Mouse (Mus musculus) forelimb bud, embryonic 11.5 days (tissue): ENCODE measurements at regions not wholly inside any gene's neighbourhood (a gene's known extent, or its start where the extent isn't known, plus 50 kb on each side); places are given as distances from the start of the nearest gene placed in this dataset.
A peak's percentile ranks its signal among the peaks of the same experiment; 100 is the strongest.

Experiments used
- DNase-seq: peaks from one replicate; pipeline ENCODE4 v3.0.0-alpha.2; 2012; ENCODE audit warnings: low read depth, low spot score

DNA sequence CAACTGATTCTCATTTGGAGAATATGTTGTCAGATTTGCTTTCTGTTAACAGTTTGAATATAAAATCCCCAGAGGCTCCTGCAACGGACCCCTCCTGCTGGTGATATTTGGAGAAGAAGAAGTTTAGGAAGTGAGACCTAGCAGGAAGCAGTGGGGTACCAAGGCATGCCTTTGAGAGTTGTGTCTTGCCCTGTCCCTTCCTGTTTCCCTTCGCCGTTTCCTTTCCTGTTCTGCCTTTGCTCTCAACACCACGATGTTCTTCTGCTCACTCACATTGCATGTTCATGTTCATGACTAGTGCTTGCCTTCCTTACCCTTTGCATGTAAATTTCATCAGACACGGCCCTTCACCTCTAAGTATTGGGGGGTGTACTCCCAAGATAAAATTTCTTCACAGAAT is 254.0 kb downstream of the Tle4 start:
- DNase-seq, result no peak

DNA sequence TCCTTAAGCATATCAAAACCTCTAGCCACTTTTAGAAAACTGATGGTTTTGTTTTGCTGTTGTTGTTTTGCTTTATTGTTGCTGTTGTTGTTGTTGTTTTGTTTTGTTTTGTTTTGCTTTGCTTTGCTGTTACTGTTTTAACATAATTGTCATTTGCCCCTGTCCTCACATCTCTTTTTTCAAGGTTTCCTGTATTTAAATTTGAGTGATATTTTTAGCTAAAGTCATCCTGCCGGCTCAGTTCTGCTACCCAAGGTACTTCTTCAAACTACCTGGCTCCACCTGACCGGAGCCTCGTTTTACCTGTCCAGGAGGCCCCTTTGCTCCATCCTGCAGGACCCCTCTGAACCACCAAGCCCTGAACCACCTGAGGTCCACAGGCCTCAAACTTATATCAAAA is 253.4 kb downstream of the Tle4 start:
- DNase-seq, result no peak

DNA sequence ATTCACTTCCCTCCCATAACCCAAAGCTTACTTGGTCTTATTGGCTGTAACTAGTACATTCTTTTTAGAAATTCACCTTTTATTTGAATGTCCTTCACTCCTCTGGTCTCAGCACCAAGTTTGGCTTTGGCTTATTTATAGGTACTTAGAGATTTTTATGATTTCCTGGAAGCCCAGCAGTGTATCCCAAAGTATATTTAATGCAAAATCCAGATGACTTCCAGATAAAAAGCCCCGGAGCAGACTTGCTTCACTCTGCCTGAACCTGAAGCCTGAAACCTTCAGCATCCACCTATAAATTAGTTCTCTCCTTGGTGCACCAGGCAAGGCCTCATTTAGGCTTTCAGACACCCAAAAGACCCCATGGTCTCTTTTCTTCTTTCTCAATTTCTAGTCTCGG is 250.8 kb downstream of the Tle4 start:
- peak; percentile 35 for DNase-seq

DNA sequence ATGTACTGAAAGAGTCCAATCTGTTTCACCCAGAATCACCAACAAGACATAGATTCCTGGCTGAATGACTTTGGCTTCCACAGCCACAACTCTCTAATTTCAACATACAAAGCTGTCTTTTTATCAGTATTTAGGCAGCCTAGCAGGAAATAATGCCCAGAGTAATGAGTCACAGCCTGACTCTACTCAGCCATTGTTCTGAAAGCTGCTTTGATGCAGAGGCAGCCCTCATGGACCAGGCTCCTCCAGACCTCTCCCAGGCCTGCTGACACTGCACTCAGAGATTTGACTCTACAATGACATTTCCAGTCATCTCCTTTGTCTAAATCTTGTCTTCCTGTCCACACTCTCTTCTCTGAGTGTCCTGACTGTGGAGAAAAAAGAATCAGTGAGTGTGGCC is 250.4 kb downstream of the Tle4 start:
- no peak for DNase-seq

DNA sequence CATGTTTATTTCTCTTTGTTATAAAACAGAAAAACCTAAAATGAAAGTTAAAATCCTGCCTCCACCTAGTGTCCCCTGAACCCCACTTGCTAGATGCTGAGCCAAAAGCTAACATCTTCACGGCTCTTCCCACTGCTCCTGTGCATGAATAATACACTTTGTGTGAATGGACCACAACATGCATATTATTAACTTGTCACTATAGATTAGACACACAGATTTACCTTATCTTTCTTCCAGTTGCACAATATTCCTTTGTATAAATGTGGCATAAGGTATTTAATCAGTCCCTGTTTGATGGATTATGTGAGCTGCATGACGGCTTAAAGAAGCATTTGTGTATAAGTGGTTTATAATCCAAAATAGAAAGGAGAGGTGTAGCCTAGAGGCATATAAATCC is 248.1 kb downstream of the Tle4 start:
- no peak for DNase-seq

DNA sequence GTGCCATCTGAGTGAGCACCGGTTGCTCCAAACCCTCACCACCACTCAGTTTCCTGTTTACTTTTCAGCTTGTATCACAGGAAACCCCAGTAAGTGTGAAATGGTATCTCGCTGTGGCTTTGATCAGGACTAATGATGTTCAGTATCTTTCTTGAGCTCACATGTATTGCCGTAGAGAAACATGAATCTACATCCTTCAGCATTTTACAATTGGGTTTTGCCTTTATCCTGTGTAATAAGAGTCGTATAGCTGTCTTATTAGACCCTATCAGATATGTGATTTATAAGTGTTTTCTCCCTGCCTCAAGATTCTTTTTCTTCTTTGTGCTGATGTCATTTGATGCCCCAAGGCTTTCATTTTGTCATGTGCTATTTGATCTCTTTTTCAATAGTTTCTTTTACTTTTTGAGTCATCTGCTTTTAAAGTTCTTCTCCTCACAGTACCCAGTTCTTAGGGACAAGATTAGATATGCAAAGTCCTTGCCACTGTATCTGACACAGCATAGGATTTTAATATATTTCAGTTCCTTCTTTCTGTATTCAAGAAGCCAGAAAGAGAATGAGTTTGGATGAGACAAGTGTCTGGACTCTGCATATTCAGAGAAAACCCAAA is 246.0 kb downstream of the Tle4 start:
- no peak for DNase-seq

DNA sequence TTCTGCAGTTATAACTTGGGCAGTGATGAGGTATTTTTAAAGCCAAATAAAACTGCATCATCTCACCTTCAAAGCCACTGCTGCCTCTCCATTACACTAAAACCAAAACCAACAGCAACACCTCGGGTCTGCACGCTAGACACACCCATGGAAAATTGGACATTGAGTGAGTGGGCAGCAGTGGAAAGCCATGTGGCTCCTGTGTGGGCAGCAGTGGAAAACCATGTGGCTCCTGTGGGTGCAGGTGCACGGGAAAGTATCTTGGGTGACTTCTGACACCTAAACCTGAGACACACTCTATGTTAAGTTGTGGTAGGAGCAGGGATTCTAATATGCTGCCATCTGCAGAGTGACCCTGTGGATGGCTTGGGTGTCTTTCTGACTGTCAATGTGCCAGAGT is 245.3 kb downstream of the Tle4 start:
- no peak for DNase-seq

DNA sequence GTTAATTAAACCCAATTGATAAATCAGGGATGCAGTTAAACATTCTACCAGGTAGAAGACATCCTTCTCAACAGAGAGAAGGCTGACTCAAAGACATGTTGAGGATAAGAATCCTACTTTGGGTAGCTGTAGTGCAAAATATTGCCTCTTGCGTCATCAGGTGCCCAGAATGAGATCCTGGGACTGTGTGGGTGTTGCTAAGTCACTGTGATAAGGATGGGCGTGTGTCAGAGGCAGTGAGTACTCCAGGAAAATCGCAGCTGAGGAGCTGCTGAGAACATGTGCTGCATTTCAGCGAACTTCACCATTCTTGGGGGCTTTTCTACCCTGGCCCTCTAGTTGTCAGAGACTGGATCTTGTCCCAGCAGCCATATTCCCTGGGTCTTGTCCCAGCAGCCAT is 244.7 kb downstream of the Tle4 start:
- DNase-seq, result no peak

DNA sequence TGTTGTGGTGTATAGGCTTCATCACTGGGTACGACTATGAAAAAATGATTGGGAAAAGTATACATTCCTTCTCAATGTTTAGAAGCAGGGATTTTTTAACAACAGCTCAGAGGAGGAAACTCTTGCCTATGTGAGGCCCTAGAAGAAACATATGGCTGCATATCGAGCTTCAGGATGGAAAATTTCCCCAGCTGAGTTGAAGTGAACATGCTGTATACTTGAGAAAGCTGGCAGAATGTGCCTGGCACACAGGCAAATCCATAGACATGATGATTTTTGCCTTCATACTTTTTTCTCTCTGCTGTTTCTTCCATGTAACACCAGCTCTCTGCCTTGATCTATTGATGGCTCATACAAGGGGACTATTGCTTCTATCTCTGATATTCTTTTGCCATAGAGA is 242.7 kb downstream of the Tle4 start:
- no peak for DNase-seq

DNA sequence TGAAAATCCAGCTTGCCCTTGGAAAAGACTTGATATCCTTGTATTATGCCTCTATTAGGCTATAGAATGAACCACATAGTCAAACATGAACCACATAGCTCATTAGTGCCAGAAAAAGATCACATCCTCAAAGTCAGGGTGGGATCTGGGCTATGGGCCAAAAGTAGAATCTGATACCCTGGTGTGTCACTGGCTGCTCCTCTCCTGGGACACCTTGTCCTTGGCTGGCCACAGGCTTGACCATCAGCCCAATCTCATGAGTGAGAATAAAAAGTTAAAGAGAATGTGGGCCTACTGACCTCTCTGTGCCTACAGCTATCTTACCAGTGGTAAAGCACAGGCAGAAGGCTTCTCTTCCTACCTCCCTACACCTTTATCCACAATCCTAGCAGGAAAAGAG is 241.9 kb downstream of the Tle4 start:
- no peak for DNase-seq

DNA sequence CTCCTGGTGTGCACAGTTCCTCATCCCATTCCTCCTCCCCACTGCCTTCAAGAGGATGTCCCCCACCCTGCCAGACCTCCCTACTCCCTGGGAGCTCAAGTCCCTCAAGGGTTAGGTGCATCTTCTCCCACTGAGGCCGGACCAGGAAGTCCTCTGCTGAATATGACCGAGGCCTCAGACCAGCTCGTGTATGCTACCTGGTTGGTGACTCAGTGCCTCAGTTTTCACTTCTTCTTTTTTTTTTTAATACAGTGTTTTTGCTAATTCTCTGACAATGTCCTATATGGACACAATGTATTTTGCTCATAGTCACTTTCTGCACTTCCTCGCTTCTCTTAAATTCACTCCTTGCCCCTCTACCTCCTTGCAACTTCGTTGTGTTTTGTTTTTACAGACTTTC is 237.2 kb downstream of the Tle4 start:
- no peak for DNase-seq

DNA sequence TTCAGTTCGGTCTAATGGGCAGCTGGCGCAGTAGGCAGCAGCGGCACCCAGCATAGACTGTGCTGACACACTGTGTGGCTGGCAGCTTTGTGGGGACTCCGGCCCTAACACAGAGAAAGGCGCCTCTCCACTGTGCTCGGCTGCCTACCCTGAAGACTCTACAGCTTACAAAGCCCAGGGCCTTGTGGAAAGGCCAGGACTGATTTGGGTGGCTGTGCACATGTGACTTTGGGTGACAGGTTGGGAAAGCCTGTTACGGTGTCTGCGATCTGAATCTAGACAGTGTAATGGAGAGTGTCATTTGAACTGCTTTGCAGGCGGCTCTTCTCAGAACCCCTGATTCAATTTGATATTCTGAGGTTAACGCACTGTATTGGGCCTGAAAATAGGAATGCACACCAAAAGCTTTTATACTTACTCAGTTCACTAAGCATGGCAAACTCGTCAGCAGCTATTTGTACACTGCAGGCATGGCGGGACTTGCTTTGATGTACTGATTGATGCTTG is 228.7 kb downstream of the Tle4 start:
- DNase-seq, result no peak

DNA sequence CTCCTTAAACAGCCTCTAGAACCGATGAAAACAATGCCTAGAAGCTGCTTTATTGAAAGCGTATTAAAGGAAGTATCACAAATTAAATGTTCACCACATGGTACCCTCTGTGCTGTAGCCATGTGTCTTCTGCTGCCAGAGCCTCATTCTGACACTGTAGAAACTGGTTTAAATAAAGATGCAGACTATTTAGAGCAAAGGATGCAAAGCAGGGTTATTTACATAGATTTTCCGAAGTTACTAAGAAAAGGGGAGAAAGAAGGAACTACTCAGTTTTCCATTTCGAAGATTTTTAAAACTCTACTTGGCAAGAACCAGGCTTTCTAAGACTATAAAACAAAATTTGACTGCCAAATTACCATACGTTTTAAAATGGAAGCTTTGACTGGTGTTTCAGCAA is 226.5 kb downstream of the Tle4 start:
- no peak for DNase-seq

DNA sequence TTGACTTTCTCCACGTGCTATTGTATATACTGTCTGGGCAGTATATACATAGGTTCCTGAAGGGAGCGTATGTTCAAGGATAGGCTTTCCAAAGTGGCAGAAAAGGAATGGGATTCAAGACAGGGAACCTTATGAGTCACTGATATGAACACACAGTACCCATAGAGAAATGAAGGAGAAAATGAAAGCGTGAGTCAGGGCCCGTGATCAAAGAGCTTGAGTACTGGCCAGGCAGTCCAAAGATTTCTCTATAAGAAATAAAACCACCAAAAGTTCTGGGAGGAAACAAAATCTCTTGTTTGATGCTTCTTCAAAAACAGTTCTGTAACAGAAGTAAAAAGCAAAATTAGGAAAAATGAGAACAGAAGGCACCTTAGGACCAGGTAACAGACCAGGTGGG is 223.9 kb downstream of the Tle4 start:
- DNase-seq, result no peak

DNA sequence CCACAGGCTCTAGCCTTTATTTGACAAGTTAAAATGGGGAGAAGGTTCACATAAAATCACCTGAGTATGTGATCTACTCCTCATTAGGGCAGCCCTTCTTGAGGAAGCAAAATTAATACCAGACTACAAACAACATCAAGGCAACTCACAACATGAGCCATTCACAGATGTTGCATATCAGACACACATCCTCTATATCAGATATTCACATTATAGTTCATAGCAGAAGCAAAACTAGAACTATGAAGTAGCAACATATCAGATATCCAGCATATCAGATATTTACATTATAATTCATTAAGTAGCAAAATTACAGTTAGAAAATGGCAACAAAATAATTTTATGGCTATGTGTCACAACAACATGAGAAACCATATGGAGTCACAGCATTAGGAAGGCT is 217.0 kb downstream of the Tle4 start:
- no peak for DNase-seq

DNA sequence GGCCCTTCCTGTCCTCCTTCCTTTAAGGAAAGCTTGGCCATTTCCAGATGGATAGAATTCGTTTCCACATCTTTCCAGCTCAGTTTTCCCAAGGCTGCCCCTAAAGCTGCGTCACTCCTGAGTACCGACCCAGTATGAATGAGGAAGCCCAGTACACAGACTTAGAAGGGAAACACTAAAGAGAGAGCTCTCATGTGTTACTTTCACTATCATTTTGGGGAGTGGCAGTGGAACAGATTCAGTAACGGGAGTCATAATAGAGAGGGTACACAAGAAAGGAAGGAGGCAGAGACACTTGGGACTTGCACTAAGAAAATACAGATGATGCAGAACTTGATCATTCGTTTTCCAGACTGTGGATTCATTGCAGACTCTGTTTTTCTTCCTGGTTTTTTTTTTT is 210.1 kb downstream of the Tle4 start:
- no peak for DNase-seq

DNA sequence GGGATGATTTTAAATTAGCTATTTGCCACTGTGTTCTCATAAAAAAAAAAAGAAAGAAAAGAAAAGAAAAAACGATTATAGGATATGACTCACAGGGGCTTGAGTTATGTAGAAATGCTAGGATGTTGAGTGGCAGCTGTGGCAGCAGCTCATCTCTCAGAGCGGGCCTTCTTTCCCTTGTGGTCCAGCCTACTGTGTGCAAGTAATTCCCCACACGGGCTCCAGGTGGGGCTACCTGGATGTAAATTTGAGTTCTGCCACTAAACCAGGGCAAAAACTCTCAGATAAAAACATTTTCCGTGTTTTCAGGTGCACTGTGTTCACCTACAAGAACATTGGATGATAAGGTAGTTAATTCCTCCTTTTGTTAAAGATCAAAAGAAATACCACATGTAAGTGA is 209.3 kb downstream of the Tle4 start:
- no peak for DNase-seq

DNA sequence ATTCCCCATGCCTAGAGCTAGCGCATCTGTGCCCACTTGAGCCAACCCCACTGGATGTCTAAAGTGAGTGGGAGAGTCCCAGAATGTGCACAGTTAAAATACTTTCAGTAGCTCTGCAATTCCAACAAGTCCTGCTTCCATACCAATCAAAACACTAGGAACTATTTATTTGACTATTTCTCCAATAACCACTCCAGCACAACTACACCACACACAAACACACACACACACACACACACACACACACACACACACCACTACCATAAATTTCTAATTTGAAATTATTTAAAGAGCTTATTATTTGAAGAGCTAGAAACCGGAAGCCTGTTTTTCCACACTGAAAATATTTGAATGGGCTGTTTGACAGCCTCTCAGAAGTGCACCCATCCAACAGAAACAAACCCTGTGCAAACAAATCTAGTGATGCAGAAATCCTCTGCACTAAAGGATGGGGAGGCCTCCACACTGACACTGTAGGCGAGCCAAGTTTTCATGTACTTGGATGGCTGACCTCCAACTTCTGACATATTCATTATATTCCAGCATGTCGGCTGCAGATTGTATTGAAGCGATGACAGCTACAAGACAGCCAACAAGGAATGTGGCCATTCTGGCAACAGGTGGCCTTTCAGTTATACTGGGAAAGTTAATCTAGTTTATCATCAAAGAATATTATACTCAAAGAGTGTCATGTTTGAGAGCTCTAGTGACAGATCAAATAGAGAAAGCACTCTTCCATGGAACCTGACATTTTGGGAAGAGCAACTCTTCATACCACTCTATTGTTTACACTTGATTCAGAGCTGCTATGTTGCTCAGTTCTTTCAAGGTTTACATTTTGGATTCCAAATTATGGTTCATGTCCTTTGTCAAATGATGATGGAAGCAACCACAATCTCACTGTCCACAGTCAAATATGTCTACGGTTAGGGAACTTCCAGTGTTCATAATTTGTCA is 207.7 kb downstream of the Tle4 start:
- no peak for DNase-seq

DNA sequence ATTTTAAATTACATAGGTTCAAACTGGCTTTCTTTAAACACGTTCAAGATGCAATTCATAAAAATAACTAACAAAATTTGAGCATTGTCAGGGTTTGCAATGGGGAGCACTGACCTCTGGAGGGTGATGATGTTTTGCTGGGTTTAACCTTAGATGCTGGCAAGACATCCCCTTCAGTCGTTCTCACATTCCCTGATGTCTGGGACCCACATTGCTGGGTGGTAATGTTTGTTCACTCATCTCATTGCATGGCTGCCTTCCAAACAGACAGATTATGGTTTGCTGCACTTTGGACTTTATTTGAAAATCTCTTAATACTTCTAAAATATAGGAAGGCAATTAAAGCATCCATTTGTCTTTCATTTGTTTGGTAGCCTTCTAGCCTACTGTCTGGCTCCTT is 206.9 kb downstream of the Tle4 start:
- no peak for DNase-seq
